16 mouse cellular contexts compared by ENCODE assay signal in the genomic region with DNA sequence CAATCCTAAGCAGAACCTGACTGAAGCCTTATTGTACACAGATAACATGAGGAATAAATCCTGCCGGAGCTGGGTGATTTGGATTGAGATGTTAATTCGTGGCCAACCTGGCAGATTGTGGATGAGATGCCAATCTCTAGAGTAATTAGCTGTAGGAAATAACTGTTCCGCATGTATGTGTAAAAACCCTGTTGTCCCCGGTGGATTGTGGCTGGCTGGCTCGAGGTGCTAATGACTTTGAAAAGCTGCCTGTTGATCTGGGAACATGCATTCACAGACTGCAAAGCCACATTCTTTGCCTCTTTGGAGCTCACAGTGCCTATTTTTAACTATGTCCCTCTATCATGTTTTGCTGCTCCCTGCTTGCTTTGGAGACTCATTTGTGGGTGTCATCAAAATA.
DNase-seq lines count a peak whose midpoint lies in the region; ATAC-seq and TF ChIP-seq lines count a peak whose summit lies in the region.
"Had no signal": no experiment of that assay in that cellular context is flagged by ENCODE, and none has a peak within 500 bp of the region (broad histone marks: within the 10 kb centered on the region; RNA-seq: fewer than 3 reads in every experiment).

No protein-coding gene starts in this region.

- H3K9ac ChIP-seq in heart, embryonic 14.5 days (ENCODE audit: low read length): peak overlapping the region; percentile 54
- no peak overlapping the region for H3K9ac ChIP-seq in forebrain, postnatal 0 days
- H3K9ac ChIP-seq: liver, embryonic 15.5 days; midbrain, embryonic 12.5 days; neural tube, embryonic 12.5 days had no signal

- 21% methylated on average over 5 of the region's 5 CpGs for whole genome bisulfite sequencing in heart, embryonic 14.5 days
- WGBS in forebrain, postnatal 0 days: 10% methylated on average over 5 of the region's 5 CpGs

- ATAC-seq in heart, embryonic 14.5 days (ENCODE audit: insufficient number of reproducible peaks, insufficient read depth, low FRiP score, low read depth): no peak
- ATAC-seq in forebrain, postnatal 0 days: peak; percentile 87

- H3K4me2 ChIP-seq in heart, embryonic 14.5 days (ENCODE audit: low read length): 0 out of 2 replicates have a peak overlapping the region, but pooled peaks have one; percentile 24
- no peak overlapping the region for H3K4me2 ChIP-seq in forebrain, postnatal 0 days (ENCODE audit: low read depth)
- H3K4me2 ChIP-seq: liver, embryonic 15.5 days; midbrain, embryonic 12.5 days; neural tube, embryonic 12.5 days had no signal

- peak overlapping the region; percentile 92 to 93 for H3K27ac ChIP-seq in heart, embryonic 14.5 days (replicated peaks in 1 of 2; ENCODE audit: control insufficient read depth in 1 of 2, insufficient read depth in 1 of 2, low read depth in 2 of 2, low read length in 2 of 2)
- H3K27ac ChIP-seq in forebrain, postnatal 0 days (ENCODE audit: low read depth, low read length): no peak overlapping the region
- H3K27ac ChIP-seq: limb, embryonic 10.5 days; liver, embryonic 15.5 days; midbrain, embryonic 12.5 days; neural tube, embryonic 12.5 days had no signal

- H3K4me3 ChIP-seq in heart, embryonic 14.5 days (ENCODE audit: control insufficient read depth in 1 of 2, insufficient read depth in 1 of 2, low read depth in 1 of 2, low read length in 2 of 2): no peak overlapping the region
- H3K4me3 ChIP-seq in forebrain, postnatal 0 days (ENCODE audit: low read depth, low read length): no peak overlapping the region
- H3K4me3 ChIP-seq: limb, embryonic 10.5 days; liver, embryonic 15.5 days; midbrain, embryonic 12.5 days; neural tube, embryonic 12.5 days had no signal

- no peaks in the 10 kb centered on the region for H3K9me3 ChIP-seq in heart, embryonic 14.5 days (ENCODE audit: control insufficient read depth, low read length)
- H3K9me3 ChIP-seq in forebrain, postnatal 0 days (ENCODE audit: low read length): no peaks in the 10 kb centered on the region
- H3K9me3 ChIP-seq: limb, embryonic 10.5 days; liver, embryonic 15.5 days; midbrain, embryonic 12.5 days; neural tube, embryonic 12.5 days had no signal

- TF ChIP-seq POLR2A in brain, embryonic 14.5 days (IDR thresholded peaks at IDR 0.05; ENCODE audit: borderline replicate concordance, extremely low read depth, insufficient read depth, insufficient read length, poor library complexity, severe bottlenecking): no peak

- no peaks in the 10 kb centered on the region for H3K27me3 ChIP-seq in heart, embryonic 14.5 days (ENCODE audit: control insufficient read depth, insufficient read depth, low read length)
- no peaks in the 10 kb centered on the region for H3K27me3 ChIP-seq in forebrain, postnatal 0 days (ENCODE audit: insufficient read depth, low read length)
- H3K27me3 ChIP-seq: liver, embryonic 15.5 days; midbrain, embryonic 12.5 days; neural tube, embryonic 12.5 days had no signal

- TF ChIP-seq CTCF in brain, embryonic 14.5 days (IDR thresholded peaks at IDR 0.05; ENCODE audit: borderline replicate concordance, extremely low read depth, insufficient read depth, insufficient read length): no peak
- no peak for TF ChIP-seq CTCF in forebrain, postnatal 0 days (IDR thresholded peaks at IDR 0.05; ENCODE audit: low read depth)

- peaks cover 61% of the 10 kb centered on the region for H3K36me3 ChIP-seq in heart, embryonic 14.5 days (ENCODE audit: control insufficient read depth, insufficient read depth, low read length)
- peaks cover 13% of the 10 kb centered on the region for H3K36me3 ChIP-seq in forebrain, postnatal 0 days (ENCODE audit: insufficient read depth)
- H3K36me3 ChIP-seq: liver, embryonic 15.5 days had no signal

- H3K4me1 ChIP-seq in heart, embryonic 14.5 days (ENCODE audit: control insufficient read depth in 2 of 2, insufficient read depth in 2 of 2, low read length in 2 of 2): peaks cover 8 to 28% of the 10 kb centered on the region in 2 experiments
- H3K4me1 ChIP-seq in forebrain, postnatal 0 days (ENCODE audit: insufficient read depth): 0 out of 2 replicates have a peak, but pooled peaks cover 8% of the 10 kb centered on the region
- H3K4me1 ChIP-seq: liver, embryonic 15.5 days; neural tube, embryonic 12.5 days had no signal

- DNase-seq in heart, adult 9 months (ENCODE audit: low spot score in 2 of 2): no peak
- peak; percentile 92 for DNase-seq in brain, embryonic 14.5 days (ENCODE audit: low read depth)
- peak; percentile 82 for DNase-seq in forebrain, postnatal 0 days
- peak; percentile 60 to 92 for DNase-seq in layer of hippocampus, postnatal 14 days (ENCODE audit: low spot score in 2 of 2)
- no peak for DNase-seq in kidney, postnatal 10 days
- DNase-seq in spleen, postnatal 4 days (ENCODE audit: low spot score in 2 of 2): no peak
- DNase-seq: adrenal gland, postnatal 25 days; cerebellum, adult 18-20 months; kidney, adult 9 months; retina, postnatal 1 day; thymus, adult 18-20 months had no signal

Comparison
In these comparisons a context has a peak if more than half of its experiments do, and no peak if none do; other contexts are left out.
1. DNase-seq: peak in brain, embryonic 14.5 days (single experiment), forebrain, postnatal 0 days (single experiment) and layer of hippocampus, postnatal 14 days (2 of 2); none in heart, adult 9 months (0 of 2), kidney, postnatal 10 days (single experiment) and spleen, postnatal 4 days (0 of 2).